10 mouse cellular contexts compared by ENCODE assay signal in the genomic region with DNA sequence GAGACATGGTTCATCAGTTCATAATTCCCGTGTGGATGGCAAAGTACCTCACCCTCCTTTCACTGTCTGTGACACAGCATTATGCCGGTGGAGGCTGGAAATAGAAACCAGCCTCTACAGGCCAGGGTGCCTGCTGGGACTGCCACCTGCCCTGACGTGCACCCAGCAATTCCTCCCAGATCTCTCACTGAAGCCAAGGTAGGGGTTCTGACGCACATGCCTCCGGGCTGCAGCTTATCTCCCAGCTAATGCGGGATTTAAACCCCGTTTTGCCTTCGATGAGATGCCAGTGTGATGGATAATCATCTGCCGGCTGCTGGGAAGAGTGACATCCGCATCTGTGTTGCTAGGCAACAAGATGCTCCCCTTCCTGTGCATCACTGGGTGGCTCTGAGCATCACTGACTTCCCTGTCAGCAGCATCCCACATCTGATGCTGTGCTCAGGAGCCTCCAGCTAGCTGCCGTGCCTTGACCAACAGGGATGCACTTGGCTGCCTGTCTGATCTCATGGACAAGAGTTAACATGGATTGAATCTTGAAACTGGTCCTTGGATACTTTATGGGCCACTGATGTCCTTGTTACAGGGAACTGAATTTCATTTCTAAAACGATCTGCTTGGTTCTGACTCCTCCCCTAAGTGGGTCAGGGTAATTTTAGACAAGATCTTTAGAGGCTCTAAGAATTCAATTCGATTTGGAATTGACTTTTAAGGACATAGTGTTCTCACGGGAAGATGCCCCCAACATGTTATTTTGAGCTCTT.
DNase-seq lines count a peak whose midpoint lies in the region; ATAC-seq lines count a peak whose summit lies in the region.
"Had no signal": no experiment of that assay in that cellular context is flagged by ENCODE, and none has a peak within 500 bp of the region (broad histone marks: within the 10 kb centered on the region; RNA-seq: fewer than 3 reads in every experiment).

No protein-coding gene starts in this region.

- ATAC-seq in forebrain, embryonic 12.5 days (ENCODE audit: low FRiP score): peak; percentile 88

- H3K4me2 ChIP-seq in forebrain, embryonic 12.5 days: 0 out of 2 replicates have a peak overlapping the region, but pooled peaks have one; percentile 0
- H3K4me2 ChIP-seq: heart, embryonic 15.5 days; liver, embryonic 15.5 days had no signal

- H3K4me1 ChIP-seq in forebrain, embryonic 12.5 days: peaks cover 8% of the 10 kb centered on the region; the same call in 1 of the 2 replicates
- peaks cover 12% of the 10 kb centered on the region; the same call in 1 of the 2 replicates for H3K4me1 ChIP-seq in forebrain, embryonic 10.5 days
- H3K4me1 ChIP-seq: liver, embryonic 15.5 days had no signal

- H3K36me3 ChIP-seq in forebrain, embryonic 12.5 days (replicated peaks): no peaks in the 10 kb centered on the region
- H3K36me3 ChIP-seq in forebrain, embryonic 10.5 days (replicated peaks): no peaks in the 10 kb centered on the region
- H3K36me3 ChIP-seq: heart, embryonic 15.5 days; liver, embryonic 15.5 days had no signal

- WGBS in forebrain, embryonic 12.5 days: 45% methylated on average over 14 of the region's 14 CpGs
- 61% methylated on average over 14 of the region's 14 CpGs for whole genome bisulfite sequencing in forebrain, embryonic 10.5 days

- DNase-seq in forebrain, embryonic 10.5 days (ENCODE audit: extremely low spot score, low spot score): no peak
- DNase-seq in frontal cortex, postnatal 25 days (ENCODE audit: low spot score in 2 of 2): peak; percentile 49 to 55
- DNase-seq in left cerebral cortex, adult 9 months (ENCODE audit: low spot score in 2 of 2): peak; percentile 71 to 73
- DNase-seq in retina, postnatal 7 days (ENCODE audit: low read depth, low spot score): peak; percentile 58
- DNase-seq in kidney, adult 8-10 months: no peak
- DNase-seq in adrenal gland, postnatal 4 days (ENCODE audit: low spot score in 2 of 2): no peak
- DNase-seq in spleen, postnatal 4 days (ENCODE audit: low spot score in 2 of 2): no peak

- no peaks in the 10 kb centered on the region for H3K9me3 ChIP-seq in forebrain, embryonic 12.5 days
- peaks cover 6% of the 10 kb centered on the region for H3K9me3 ChIP-seq in forebrain, embryonic 10.5 days
- H3K9me3 ChIP-seq: heart, embryonic 15.5 days; liver, embryonic 15.5 days had no signal

- H3K27ac ChIP-seq in forebrain, embryonic 12.5 days: peak overlapping the region; percentile 15
- no peak overlapping the region for H3K27ac ChIP-seq in forebrain, embryonic 10.5 days
- H3K27ac ChIP-seq: heart, embryonic 15.5 days; liver, embryonic 15.5 days had no signal

- no peaks in the 10 kb centered on the region for H3K27me3 ChIP-seq in forebrain, embryonic 12.5 days
- H3K27me3 ChIP-seq in forebrain, embryonic 10.5 days (ENCODE audit: poor library complexity, severe bottlenecking): no peaks in the 10 kb centered on the region
- H3K27me3 ChIP-seq: heart, embryonic 15.5 days; liver, embryonic 15.5 days had no signal

- no peak overlapping the region for H3K4me3 ChIP-seq in forebrain, embryonic 12.5 days (replicated peaks)
- no peak overlapping the region for H3K4me3 ChIP-seq in forebrain, embryonic 10.5 days
- H3K4me3 ChIP-seq: heart, embryonic 15.5 days; liver, embryonic 15.5 days had no signal

- H3K9ac ChIP-seq in forebrain, embryonic 12.5 days: no peak overlapping the region
- H3K9ac ChIP-seq: heart, embryonic 15.5 days; liver, embryonic 15.5 days had no signal

Comparison
In these comparisons a context has a peak if more than half of its experiments do, and no peak if none do; other contexts are left out.
1. DNase-seq: peak in frontal cortex, postnatal 25 days (2 of 2), left cerebral cortex, adult 9 months (2 of 2) and retina, postnatal 7 days (single experiment); none in forebrain, embryonic 10.5 days (single experiment), kidney, adult 8-10 months (0 of 2), adrenal gland, postnatal 4 days (0 of 2) and spleen, postnatal 4 days (0 of 2).